Mouse (Mus musculus) hindbrain, embryonic 14.5 days (tissue): ENCODE results near the gene Syn1. TPM values are rescaled to one million over a fixed set of nuclear protein-coding genes. Genes with fewer than 3 reads are reported as not detected.

Source experiments
- ATAC-seq: fragments of 200-750 bp; cut with Nextera tagmentation; 2 replicates; pipeline ENCODE4 v1.8.0; 2017; ENCODE audit warnings: moderate number of reproducible peaks, mild to moderate bottlenecking, moderate TSS enrichment, moderate library complexity; ENCODE audit not compliant: low FRiP score
- DNase-seq: peaks from one replicate; pipeline ENCODE4 v3.0.0-alpha.2; 2015; ENCODE audit warnings: low spot score
- H3K27ac ChIP-seq: fragments of 300-500 bp; sonication (generic); 2 replicates; pipeline ENCODE4 v1.5.1; 2014; ENCODE audit warnings: mild to moderate bottlenecking, moderate library complexity
- H3K27me3 ChIP-seq: fragments of 300-500 bp; sonication (generic); 2 replicates; pipeline ENCODE4 v1.6.1; 2014; ENCODE audit warnings: mild to moderate bottlenecking, low read length, mixed read lengths; ENCODE audit not compliant: control insufficient read depth, insufficient read depth
- H3K36me3 ChIP-seq: fragments of 300-500 bp; sonication (generic); replicated peaks from 2 replicates; pipeline ENCODE4 v1.6.1; 2014; ENCODE audit not compliant: control insufficient read depth, insufficient read depth
- H3K4me1 ChIP-seq: fragments of 300-500 bp; sonication (generic); replicated peaks from 2 replicates; pipeline ENCODE4 v1.6.1; 2014; ENCODE audit warnings: antibody characterized with exemption, low read length, mixed read lengths; ENCODE audit not compliant: control insufficient read depth, insufficient read depth
- H3K4me2 ChIP-seq: fragments of 300-500 bp; sonication (generic); replicated peaks from 2 replicates; pipeline ENCODE4 v1.6.1; 2014; ENCODE audit warnings: mild to moderate bottlenecking, moderate library complexity
- H3K4me3 ChIP-seq: fragments of 300-500 bp; sonication (generic); replicated peaks from 2 replicates; pipeline ENCODE4 v1.5.1; 2014; ENCODE audit warnings: mild to moderate bottlenecking, low read length
- H3K9ac ChIP-seq: fragments of 300-500 bp; sonication (generic); 2 replicates; pipeline ENCODE4 v1.6.1; 2014
- H3K9me3 ChIP-seq: fragments of 300-500 bp; sonication (generic); 2 replicates; pipeline ENCODE4 v1.6.1; 2016; ENCODE audit warnings: low read length; ENCODE audit not compliant: control insufficient read depth
- WGBS: fragments of 180-500 bp; shearing (Covaris S2); extraction: QIAGEN DNeasy Blood & Tissue Kit; methylation state at CpG from one replicate; pipeline ENCODE4 v1.1.7; 2014; 5-methylcytosine and 5-hydroxymethylcytosine counted together
- polyA plus RNA-seq: library from polyadenylated mRNA; unstranded; fragments of >200 nt; fragmentation: Nextera tagmentation; extraction: Ambion mirVana; gene quantifications from 2 replicates; pipeline ENCODE4 v1.2.1, GENCODE M21; 2014

Gene Syn1
- polyA plus RNA-seq, 1 experiment from 2014 or later: 97.3 TPM

- no peaks in the 10 kb centered on the region for H3K9me3 ChIP-seq
- no peak for DNase-seq
- H3K4me1 ChIP-seq: peaks cover 22% of the 10 kb centered on the region
- WGBS: 41% methylated on average over 5 of the region's 5 CpGs
- H3K27ac ChIP-seq: peak overlapping the region; percentile 57; the same call in 1 of the 2 replicates
- peak overlapping the region; percentile 58 for H3K4me3 ChIP-seq
- H3K9ac ChIP-seq: peak overlapping the region; percentile 20; the same call in 1 of the 2 replicates
- peak overlapping the region; percentile 62 for H3K4me2 ChIP-seq
- no peak; the same call in 1 of the 2 replicates for ATAC-seq
- H3K27me3 ChIP-seq: no peaks in the 10 kb centered on the region
- no peaks in the 10 kb centered on the region for H3K36me3 ChIP-seq
Observed at GRCm38 (mm10) chrX:20921366-20921765, 562 bp upstream of the Syn1 start.

- no peaks in the 10 kb centered on the region for H3K36me3 ChIP-seq
- DNase-seq (no peak), ATAC-seq (peak; percentile 83)
- H3K4me2 ChIP-seq: peak overlapping the region; percentile 62
- H3K4me3 ChIP-seq: peak overlapping the region; percentile 58
- no peaks in the 10 kb centered on the region for H3K9me3 ChIP-seq
- peak overlapping the region; percentile 73 for H3K27ac ChIP-seq
- 25% methylated on average over 44 of the region's 49 CpGs for WGBS
- H3K9ac ChIP-seq: peak overlapping the region; percentile 74
- H3K4me1 ChIP-seq: peaks cover 22% of the 10 kb centered on the region
- H3K27me3 ChIP-seq: no peaks in the 10 kb centered on the region
Observed at GRCm38 (mm10) chrX:20920249-20920843, 458 bp downstream of the Syn1 start.

GRCm38 (mm10) chrX:20915075-20915474 is 5.7 kb downstream of the Syn1 start:
- H3K4me3 ChIP-seq: no peak overlapping the region
- H3K4me2 ChIP-seq: no peak overlapping the region
- no peak overlapping the region for H3K9ac ChIP-seq
- no peak overlapping the region for H3K27ac ChIP-seq
- no peaks in the 10 kb centered on the region for H3K36me3 ChIP-seq
- ATAC-seq: no peak
- peaks cover 22% of the 10 kb centered on the region for H3K4me1 ChIP-seq
- DNase-seq: no peak
- H3K27me3 ChIP-seq: no peaks in the 10 kb centered on the region
- H3K9me3 ChIP-seq: no peaks in the 10 kb centered on the region

GRCm38 (mm10) chrX:20913726-20914125 is 7.1 kb downstream of the Syn1 start:
- WGBS: 90% methylated on average over 6 of the region's 6 CpGs
- H3K4me2 ChIP-seq: no peak overlapping the region
- no peaks in the 10 kb centered on the region for H3K36me3 ChIP-seq
- H3K4me3 ChIP-seq: no peak overlapping the region
- no peaks in the 10 kb centered on the region for H3K9me3 ChIP-seq
- no peaks in the 10 kb centered on the region for H3K27me3 ChIP-seq
- ATAC-seq (no peak), DNase-seq (no peak)
- peaks cover 13% of the 10 kb centered on the region for H3K4me1 ChIP-seq
- H3K27ac ChIP-seq: no peak overlapping the region
- H3K9ac ChIP-seq: no peak overlapping the region

- ATAC-seq (no peak), DNase-seq (no peak)
- WGBS: 38% methylated on average over 3 of the region's 3 CpGs
Observed at GRCm38 (mm10) chrX:20910074-20910473, 10.7 kb downstream of the Syn1 start.

GRCm38 (mm10) chrX:20875241-20875640 is 45.6 kb downstream of the Syn1 start:
- Histone ChIP-seq H3K4me3 (no peak overlapping the region), H3K27ac (no peak overlapping the region), H3K36me3 (no peaks in the 10 kb centered on the region), H3K9me3 (no peaks in the 10 kb centered on the region), H3K27me3 (no peaks in the 10 kb centered on the region), H3K4me1 (no peaks in the 10 kb centered on the region), H3K9ac (no peak overlapping the region), H3K4me2 (no peak overlapping the region)
- ATAC-seq: no peak
- 36% methylated on average over 3 of the region's 3 CpGs for WGBS
- DNase-seq: no peak

More at GRCm38 (mm10) chrX:20910074-20910473, 10.7 kb downstream of the Syn1 start:
- Histone ChIP-seq H3K27me3 (no peaks in the 10 kb centered on the region), H3K4me3 (no peak overlapping the region), H3K4me1 (no peaks in the 10 kb centered on the region), H3K4me2 (no peak overlapping the region), H3K9ac (no peak overlapping the region), H3K36me3 (peaks cover 14% of the 10 kb centered on the region), H3K27ac (no peak overlapping the region), H3K9me3 (no peaks in the 10 kb centered on the region)

GRCm38 (mm10) chrX:20872928-20873500 is 47.8 kb downstream of the Syn1 start:
- no peak overlapping the region for H3K4me2 ChIP-seq
- H3K27me3 ChIP-seq: no peaks in the 10 kb centered on the region
- no peaks in the 10 kb centered on the region for H3K4me1 ChIP-seq
- WGBS: 34% methylated on average over 11 of the region's 11 CpGs
- H3K36me3 ChIP-seq: no peaks in the 10 kb centered on the region
- no peak for DNase-seq
- no peak overlapping the region for H3K9ac ChIP-seq
- H3K4me3 ChIP-seq: no peak overlapping the region
- ATAC-seq: no peak
- no peaks in the 10 kb centered on the region for H3K9me3 ChIP-seq
- no peak overlapping the region for H3K27ac ChIP-seq

GRCm38 (mm10) chrX:20869962-20870513 is 50.8 kb downstream of the Syn1 start, which contains the start of gene Timp1:
Gene Timp1 (plus strand): TSS chrX:20870166.
- no peaks in the 10 kb centered on the region for H3K4me1 ChIP-seq
- ATAC-seq (peak; percentile 52; the same call in 1 of the 2 replicates), DNase-seq (no peak)
- no peak within 1 kb of the TSS for H3K4me3 ChIP-seq
- no peaks in the 10 kb centered on the region for H3K36me3 ChIP-seq
- H3K9me3 ChIP-seq: no peaks in the 10 kb centered on the region
- H3K27me3 ChIP-seq: no peaks in the 10 kb centered on the region
- peak within 1 kb of the TSS; percentile 10; the same call in 1 of the 2 replicates for H3K4me2 ChIP-seq
- 24% methylated on average over 18 of the region's 18 CpGs for WGBS
- no peak within 1 kb of the TSS for H3K9ac ChIP-seq
- no peak within 1 kb of the TSS for H3K27ac ChIP-seq

GRCm38 (mm10) chrX:20869203-20869602 is 51.6 kb downstream of the Syn1 start:
- no peak for ATAC-seq

More at GRCm38 (mm10) chrX:20869203-20869602, 51.6 kb downstream of the Syn1 start:
- Histone ChIP-seq H3K9ac (no peak overlapping the region), H3K27me3 (no peaks in the 10 kb centered on the region), H3K36me3 (no peaks in the 10 kb centered on the region), H3K4me2 (no peak overlapping the region), H3K27ac (no peak overlapping the region), H3K4me3 (no peak overlapping the region), H3K9me3 (no peaks in the 10 kb centered on the region), H3K4me1 (no peaks in the 10 kb centered on the region)
- 58% methylated on average over 1 of the region's 1 CpGs for WGBS
- no peak for DNase-seq
